Mouse (Mus musculus): ENCODE measurements around the gene Elk3.

DNA sequence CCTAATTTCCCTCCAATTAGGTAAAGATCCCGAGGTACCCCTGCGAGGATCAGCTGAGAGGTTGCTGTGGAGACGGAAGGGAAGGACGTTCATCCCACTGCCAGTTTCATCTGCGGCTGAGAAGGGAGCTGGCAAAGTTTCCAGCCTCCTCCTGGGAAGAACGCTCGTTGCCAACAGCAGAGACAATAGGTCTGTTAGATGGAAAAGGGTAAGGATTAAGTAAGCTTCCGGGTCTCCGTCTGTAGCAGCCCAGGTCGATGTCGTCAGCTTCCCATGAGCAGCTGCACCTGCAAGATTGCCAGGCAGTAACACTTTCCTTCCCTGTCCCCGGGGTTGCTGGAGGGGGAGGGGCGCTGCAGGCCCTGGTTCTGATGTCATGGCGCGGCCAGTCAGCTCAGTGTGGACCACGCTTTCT is 34.6 kb downstream of the Elk3 start:
- TF ChIP-seq POLR2A (IDR thresholded peaks at IDR 0.05; ENCODE audit: control insufficient read depth, extremely low read depth, insufficient read depth, low read length, poor library complexity) (no peak), CTCF (IDR thresholded peaks at IDR 0.05; ENCODE audit: borderline replicate concordance, control insufficient read depth, extremely low read depth, insufficient read depth, low read length, poor library complexity) (no peak)
